Mouse (Mus musculus) myocyte (in vitro differentiated cells): Measurements from ENCODE around the gene Bcl2l11.

ENCODE experiments used
- CEBPB ChIP-seq: IDR thresholded peaks from 2 replicates; pipeline ENCODE4 v1.6.1; 2011; ENCODE audit warnings: mild to moderate bottlenecking, moderate library complexity; ENCODE audit not compliant: poor library complexity, insufficient read depth, severe bottlenecking
- MAX ChIP-seq: IDR thresholded peaks from one replicate; pipeline ENCODE4 v1.6.1; 2011; ENCODE audit warnings: low read depth, mild to moderate bottlenecking, control low read depth
- MYOD1 ChIP-seq, 3 experiments: IDR thresholded peaks; one replicate each; pipeline ENCODE4 v1.6.1; 2011; ENCODE audit warnings: control low read depth in 2 of 3, low read depth in 2 of 3, mild to moderate bottlenecking in 2 of 3, moderate library complexity in 1 of 3; ENCODE audit not compliant: insufficient read length in 2 of 3, control insufficient read depth in 1 of 3
- MYOG ChIP-seq, 3 experiments: IDR thresholded peaks; one replicate each; pipeline ENCODE4 v1.6.1; 2011; ENCODE audit warnings: control low read depth in 2 of 3, low read depth in 2 of 3, mild to moderate bottlenecking in 2 of 3; ENCODE audit not compliant: insufficient read length in 2 of 3, control insufficient read depth in 1 of 3, insufficient read depth in 1 of 3
- POLR2A ChIP-seq: IDR thresholded peaks from one replicate; pipeline ENCODE4 v1.6.1; 2011; ENCODE audit warnings: low read depth, mild to moderate bottlenecking, control low read depth, moderate library complexity; ENCODE audit not compliant: insufficient read length
- POLR2AphosphoS2 ChIP-seq: IDR thresholded peaks from one replicate; pipeline ENCODE4 v1.6.1; 2011; ENCODE audit warnings: low read depth, control low read depth; ENCODE audit not compliant: insufficient read length
- TCF12 ChIP-seq: IDR thresholded peaks from one replicate; pipeline ENCODE4 v1.6.1; 2011; ENCODE audit warnings: mild to moderate bottlenecking, control low read depth; ENCODE audit not compliant: poor library complexity, insufficient read depth, severe bottlenecking

DNA sequence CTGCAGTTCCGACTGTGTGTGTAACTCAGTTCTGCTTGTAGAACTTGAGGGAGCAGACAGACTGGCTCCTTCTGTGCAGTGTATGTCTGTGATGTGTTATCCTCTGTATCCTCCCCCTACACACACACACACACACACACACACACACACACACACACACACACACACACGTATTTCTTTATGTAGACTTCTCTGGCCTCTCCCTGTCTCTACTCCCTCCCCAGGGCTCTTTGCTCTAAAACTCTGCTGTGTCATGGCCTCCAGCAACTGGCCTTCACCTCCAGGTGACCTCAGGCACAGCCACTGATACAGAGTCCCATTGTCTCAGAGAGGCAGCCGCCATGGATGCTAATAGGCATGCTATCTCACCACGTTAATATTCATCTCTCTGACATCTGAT is 10.3 kb upstream of the Bcl2l11 start:
- TF ChIP-seq POLR2A (no peak), TCF12 (no peak), CEBPB (no peak), MAX (no peak), MYOG (IDR thresholded peaks at IDR 0.05; ENCODE audit: control insufficient read depth in 1 of 3, insufficient read depth in 1 of 3, insufficient read length in 2 of 3, low read depth in 2 of 3) (no peak), MYOD1 (IDR thresholded peaks at IDR 0.05; ENCODE audit: control insufficient read depth in 1 of 3, insufficient read length in 2 of 3, low read depth in 2 of 3) (no peak), POLR2AphosphoS2 (no peak)
